Mouse (Mus musculus): ENCODE data around the gene Clca3b.
"Not testable (repeated sequence)": the region's sequence is repeated elsewhere in the genome, so short reads cannot be mapped to it uniquely, and the experiment has no call there.

Clca3b gene

GRCm38 (mm10) chr3:144849014-144849556 is at the start of gene Clca3b:
Gene Clca3b, minus strand, starts transcription at chr3:144849357.
- not testable (repeated sequence) for DNase-seq (ENCODE audit: extremely low read depth, low read depth, low spot score)

- no peak for DNase-seq (ENCODE audit: extremely low read depth, low read depth, low spot score)
Measured at GRCm38 (mm10) chr3:144897042-144897678, 48.0 kb upstream of the Clca3b start.

DNA sequence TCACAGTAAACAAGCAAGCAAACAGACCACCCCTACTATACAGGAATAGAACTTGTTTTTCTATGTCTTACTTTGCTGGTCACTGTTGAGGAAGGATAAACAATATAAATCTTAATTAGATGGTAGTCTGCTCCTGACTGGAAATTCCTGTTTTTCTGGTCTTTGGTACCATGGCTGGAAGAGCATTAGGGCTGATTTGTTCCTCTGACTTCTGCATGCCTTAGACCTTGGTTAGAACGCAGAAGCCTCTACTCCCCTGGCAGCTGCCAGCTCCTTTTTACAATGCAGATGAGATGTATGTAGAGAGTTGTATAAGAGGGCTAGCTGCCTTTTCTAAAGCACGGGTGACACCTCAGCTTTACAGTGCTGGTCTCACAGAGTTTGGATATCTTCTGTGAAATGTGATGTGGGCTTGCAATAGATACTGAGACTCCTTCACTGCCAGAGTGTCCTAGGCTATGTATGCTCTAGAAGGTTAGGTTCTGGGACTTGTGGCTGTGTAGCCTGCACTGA is 41.1 kb upstream of the Clca3b start:
- no peak for DNase-seq (ENCODE audit: extremely low read depth, low read depth, low spot score)

DNA sequence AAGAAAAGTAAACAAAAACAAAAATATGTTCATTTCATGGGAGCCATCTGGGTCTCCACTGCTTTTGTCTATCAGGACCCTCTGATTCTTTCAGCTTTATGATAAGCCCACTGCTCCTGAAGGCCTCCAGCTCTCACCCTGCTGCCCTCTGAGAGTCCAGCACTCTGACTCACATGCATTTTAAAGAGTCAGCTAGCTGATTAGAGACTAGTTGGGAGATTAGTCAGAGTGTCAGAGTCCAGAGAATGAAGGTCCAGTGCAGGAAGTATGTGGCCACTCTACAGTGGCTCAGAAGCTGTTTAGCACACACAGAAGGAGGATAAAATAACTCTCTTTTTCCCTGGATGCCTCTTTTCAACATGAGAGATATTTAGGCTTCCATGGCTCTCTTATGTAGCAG is 37.8 kb upstream of the Clca3b start:
- DNase-seq (ENCODE audit: extremely low read depth, low read depth, low spot score), result no peak

GRCm38 (mm10) chr3:144872012-144872411 is 22.9 kb upstream of the Clca3b start:
- not testable (repeated sequence) for DNase-seq (ENCODE audit: extremely low read depth, low read depth, low spot score)

DNA sequence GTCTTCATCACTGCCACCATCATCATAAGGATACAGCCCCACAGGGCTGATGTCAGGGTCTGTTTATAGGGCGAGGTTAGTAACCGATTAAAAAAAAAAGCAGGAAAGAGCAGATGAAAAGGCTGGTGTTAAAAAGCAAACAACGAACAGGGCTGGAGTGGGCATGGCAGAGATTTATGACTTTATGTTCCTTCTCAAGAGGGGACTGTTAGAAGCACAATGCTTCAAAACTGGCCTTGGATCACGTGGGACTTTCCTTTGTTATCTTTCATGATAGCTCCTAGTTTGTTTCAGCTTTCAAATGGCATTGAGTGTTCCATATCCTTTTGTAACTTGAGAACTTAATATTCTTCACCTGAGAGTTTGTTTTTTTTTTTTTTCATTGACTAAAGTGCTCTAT is 427 bp upstream of the Clca3b start:
- no peak for DNase-seq (ENCODE audit: extremely low read depth, low read depth, low spot score)

- no peak for DNase-seq (ENCODE audit: extremely low read depth, low read depth, low spot score)
Measured at GRCm38 (mm10) chr3:144827257-144827656, 21.9 kb downstream of the Clca3b start.

DNA sequence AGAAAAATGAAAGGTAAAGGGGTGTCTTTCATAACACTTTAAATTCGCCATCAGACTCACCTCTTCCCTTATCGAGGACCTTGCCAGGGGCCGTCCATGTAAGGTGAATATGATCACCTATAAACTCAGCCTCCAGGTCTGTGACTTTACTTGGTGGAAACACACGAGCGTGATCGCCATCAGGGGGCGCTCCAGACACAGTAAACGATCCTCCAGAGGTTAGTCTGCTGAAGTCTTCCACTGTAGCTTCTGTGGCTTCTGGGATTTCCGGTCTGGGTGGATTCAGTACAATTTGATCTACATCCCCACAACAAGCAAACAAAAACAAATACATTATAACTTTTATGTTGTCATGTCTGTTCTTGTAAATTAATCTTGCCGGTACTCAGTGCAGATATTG is 24.0 kb downstream of the Clca3b start:
- no peak for DNase-seq (ENCODE audit: extremely low read depth, low read depth, low spot score)

DNA sequence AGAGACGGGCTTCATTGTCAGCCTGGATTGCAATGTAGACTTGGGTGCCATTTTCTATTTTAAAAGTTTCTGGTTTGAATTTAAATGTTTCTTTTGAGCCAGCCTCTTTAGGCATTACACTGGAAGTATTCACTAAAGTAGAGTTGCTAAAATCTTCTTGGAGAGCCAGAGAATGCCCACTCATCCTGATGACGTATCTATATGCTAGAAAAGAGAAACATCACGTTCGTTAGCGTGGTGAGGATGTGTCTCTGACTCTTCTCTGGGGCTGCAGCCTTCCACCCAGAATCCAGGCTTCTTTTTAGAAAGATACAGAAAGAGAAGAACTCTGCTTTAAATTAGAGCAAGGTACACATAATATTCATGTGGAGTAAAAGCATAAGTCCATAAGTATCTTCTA is 25.8 kb downstream of the Clca3b start:
- no peak for DNase-seq (ENCODE audit: extremely low read depth, low read depth, low spot score)

DNA sequence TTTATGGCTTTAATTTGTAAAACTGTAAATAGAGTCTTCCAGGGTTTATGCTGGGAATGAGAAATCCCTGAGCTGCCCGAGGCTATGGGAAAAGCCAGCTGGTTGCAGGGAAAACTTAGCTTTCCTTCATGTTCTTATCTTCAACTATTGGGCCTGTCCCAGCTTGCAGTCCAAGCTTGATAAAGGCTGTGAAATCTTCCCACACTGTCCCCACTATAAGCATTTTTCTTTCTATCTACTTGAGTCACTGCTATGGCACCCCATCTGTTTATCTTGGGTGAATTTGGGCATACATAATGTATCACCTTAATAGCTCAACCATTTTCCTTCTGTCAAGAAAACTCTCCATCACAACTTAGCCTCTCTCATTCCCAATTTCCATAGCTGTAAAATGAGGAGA is 28.5 kb downstream of the Clca3b start:
- DNase-seq (ENCODE audit: extremely low read depth, low read depth, low spot score), result no peak

DNA sequence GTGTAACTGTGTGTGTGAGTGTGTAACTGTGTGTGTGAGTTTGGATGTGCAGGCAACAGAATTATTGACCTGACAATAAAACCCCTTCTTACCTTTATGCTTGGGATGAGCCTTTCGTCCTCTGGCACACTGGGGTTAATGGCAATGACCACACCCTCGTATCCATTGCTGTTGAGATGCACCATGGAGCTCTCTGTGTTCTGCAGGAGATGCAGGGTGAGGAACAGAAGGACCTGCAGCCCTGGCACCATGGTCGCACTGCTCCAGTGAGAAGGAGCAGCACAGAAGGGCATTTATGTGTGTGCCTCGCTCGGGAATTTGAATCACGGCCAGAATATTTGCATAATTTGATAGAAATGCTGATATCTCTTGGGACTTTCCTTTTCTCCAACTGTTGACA is 29.9 kb downstream of the Clca3b start, which contains the start of gene Clca3a2:
TSS of gene Clca3a2 (minus strand) at position 276 of the 400 bp plus-strand sequence.
- DNase-seq (ENCODE audit: extremely low read depth, low read depth, low spot score), result not testable (repeated sequence)

DNA sequence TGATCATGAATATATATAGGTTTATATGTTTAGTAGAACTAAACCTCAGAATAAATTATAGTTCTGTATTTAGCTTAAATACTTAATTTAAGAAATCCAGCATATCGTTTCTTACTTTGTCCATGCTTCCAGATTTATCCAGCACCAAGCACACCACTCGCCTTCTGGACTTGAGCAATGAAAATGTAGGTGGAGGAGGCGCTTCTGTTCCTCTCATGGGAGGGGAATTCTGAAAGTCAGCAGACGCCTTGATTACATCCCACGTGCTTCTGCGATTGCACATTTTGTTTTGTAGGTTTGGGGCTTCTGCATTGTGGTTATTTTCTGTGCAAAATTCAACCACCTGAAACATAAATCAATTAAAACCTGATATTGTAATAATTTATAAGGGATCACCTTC is 35.8 kb downstream of the Clca3b start:
- DNase-seq (ENCODE audit: extremely low read depth, low read depth, low spot score), result not testable (repeated sequence)

DNA sequence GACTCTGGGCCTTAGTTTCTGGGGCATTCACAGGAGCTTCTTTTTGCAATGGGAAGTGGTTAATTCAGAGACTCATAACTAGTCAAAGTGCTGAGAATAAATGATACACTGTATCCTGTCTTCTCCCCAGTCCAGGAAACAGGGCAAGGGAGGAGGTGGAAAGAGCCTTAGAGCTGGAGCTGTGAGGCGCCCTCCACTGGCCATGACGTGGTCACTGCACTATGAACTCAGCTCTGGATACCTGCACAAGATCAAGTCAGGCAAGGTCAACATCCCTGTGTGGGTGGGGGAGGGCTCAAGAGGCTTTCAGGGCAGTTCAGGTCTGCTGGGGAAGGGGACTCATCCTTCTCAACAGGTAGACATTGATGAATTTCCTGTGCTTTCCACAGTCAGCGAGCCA is 37.3 kb downstream of the Clca3b start:
- no peak for DNase-seq (ENCODE audit: extremely low read depth, low read depth, low spot score)

- DNase-seq (ENCODE audit: extremely low read depth, low read depth, low spot score), result not testable (repeated sequence)
Measured at GRCm38 (mm10) chr3:144808153-144808925, 40.8 kb downstream of the Clca3b start.

DNA sequence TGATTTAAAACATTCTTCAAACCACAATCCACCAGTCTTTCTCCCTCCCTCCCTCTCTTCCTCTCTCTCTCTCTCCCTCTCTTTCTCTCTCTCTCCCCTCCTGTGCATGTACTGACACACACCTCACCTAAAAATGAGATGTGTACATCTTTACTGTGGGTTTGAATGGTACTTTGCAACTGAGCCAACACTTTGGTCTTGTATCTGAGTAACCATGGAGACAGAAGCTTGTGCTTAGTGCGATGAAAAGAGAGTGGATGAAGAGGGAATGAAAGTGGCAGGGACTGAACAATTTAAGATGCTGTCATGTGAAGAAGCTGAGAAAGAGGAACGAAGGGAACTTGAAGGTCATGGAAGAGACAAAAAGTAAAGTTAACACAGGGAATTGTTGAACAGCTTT is 42.5 kb downstream of the Clca3b start:
- not testable (repeated sequence) for DNase-seq (ENCODE audit: extremely low read depth, low read depth, low spot score)

DNA sequence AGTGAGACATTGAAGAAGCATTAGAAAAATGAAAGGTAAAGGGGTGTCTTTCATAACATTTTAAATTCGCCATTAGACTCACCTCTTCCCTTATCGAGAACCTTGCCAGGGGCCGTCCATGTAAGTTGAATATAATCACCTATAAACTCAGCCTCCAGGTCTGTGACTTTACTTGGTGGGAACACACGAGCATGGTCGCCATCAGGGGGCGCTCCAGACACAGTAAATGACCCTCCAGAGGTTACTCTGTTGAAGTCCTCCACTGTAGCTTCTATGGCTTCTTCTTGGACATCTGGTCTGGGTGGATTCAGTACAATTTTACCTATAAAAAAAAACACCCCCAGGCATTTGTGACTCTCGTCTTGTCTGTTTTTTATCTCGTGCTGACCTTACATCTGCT is 47.3 kb downstream of the Clca3b start:
- DNase-seq (ENCODE audit: extremely low read depth, low read depth, low spot score), result no peak

GRCm38 (mm10) chr3:144785181-144786148 is 63.7 kb downstream of the Clca3b start:
- no peak for DNase-seq (ENCODE audit: extremely low read depth, low read depth, low spot score)
